Mouse (Mus musculus): ENCODE measurements around the gene Miga1. TPM values are rescaled to one million over a fixed set of nuclear protein-coding genes. Genes with fewer than 3 reads are reported as not detected.

Miga1 gene
- total and polyA plus RNA-seq, 2 experiments, result 0.94 to 2.2 TPM

DNA sequence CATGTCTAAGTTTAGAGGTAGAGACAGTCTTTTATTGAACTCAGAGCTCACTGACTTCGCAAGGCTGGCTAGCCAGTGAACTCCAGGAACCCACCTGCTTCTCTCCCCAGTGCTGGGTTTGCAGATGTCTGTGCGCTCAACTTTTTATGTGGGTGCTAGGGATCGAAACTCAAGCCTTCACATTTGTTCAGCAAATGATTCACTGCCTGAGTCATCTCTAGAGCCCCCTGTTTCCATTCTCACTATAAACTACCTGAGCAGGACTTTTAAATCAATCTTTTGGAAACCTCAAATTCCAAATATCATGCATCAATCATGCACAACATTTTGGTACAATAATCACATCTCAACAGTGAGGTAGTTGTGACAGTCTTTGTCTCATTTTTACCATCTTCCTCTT is 82.7 kb downstream of the Miga1 start:
- Histone ChIP-seq H3K27me3 (ENCODE audit: control insufficient read depth, insufficient read depth, low read length) (no peaks in the 10 kb centered on the region), H3K4me3 (ENCODE audit: insufficient read depth, low read depth, low read length) (no peak overlapping the region), H3K36me3 (ENCODE audit: control insufficient read depth, insufficient read depth, low read length) (no peaks in the 10 kb centered on the region), H3K79me2 (ENCODE audit: control insufficient read depth, insufficient read depth, low read length) (no peaks in the 10 kb centered on the region), H3K27ac (replicated peaks; ENCODE audit: insufficient read depth, low read depth, low read length) (no peak overlapping the region), H3K4me1 (ENCODE audit: control insufficient read depth, insufficient read depth, low read length) (peaks cover 3% of the 10 kb centered on the region; the same call in 1 of the 2 replicates), H3K9ac (ENCODE audit: low read depth, low read length) (no peak overlapping the region)
- WGBS, result 84% methylated on average over 3 of the region's 3 CpGs
- DNase-seq (ENCODE audit: extremely low read depth, low read depth, low spot score), result no peak
- TF ChIP-seq POLR2A (IDR thresholded peaks at IDR 0.05; ENCODE audit: extremely low read depth, insufficient read depth, low read length) (no peak), CTCF (IDR thresholded peaks at IDR 0.05; ENCODE audit: low read depth, low read length) (no peak)

DNA sequence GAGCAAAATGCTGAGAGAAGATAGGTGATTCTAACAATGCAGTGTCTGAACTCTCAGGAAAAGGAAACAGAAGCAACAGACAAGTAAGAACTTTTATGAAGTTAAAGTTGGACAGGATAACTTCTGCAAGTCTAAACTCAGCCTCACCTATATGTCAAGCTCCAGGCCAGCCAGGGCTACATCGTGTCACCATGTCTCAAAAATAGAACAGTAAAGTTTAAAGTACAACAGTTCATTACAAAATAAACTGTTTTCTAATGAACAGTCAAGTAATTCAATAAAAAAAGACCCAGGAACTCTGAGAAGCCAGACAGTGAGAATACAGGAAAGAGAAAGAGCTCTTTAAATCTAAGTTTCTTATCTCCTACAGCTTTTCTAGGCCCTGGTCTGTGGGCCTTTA is 89.7 kb downstream of the Miga1 start:
- no peak for TF ChIP-seq POLR2A (IDR thresholded peaks at IDR 0.05; ENCODE audit: extremely low read depth, insufficient read depth, low read length)
- TF ChIP-seq CTCF (IDR thresholded peaks at IDR 0.05; ENCODE audit: low read depth, low read length), result no peak
- WGBS, result 41% methylated on average over 1 of the region's 1 CpGs
- H3K9ac ChIP-seq (ENCODE audit: low read depth, low read length), result no peak overlapping the region

DNA sequence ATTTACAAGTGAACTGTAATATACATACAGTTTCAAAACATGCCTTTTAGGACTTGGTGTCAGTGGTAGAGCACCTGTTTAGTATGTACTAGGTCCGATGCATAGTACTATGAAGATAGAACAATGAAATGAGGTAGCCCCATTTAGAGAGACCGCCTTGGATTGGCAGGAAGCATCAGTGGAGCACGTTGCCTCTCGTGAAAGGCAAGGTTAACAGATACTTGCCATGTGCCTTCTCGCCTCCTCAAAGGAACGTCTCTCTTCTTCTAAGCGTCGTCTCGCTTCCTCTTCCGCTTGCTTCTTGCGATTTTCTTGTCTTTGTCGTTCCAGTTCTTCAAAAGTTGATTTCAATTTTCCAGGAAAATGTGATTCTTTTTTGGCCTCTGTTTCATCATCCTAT is 92.5 kb downstream of the Miga1 start:
- 57% methylated on average over 12 of the region's 12 CpGs for WGBS

More for the DNA sequence above, 89.7 kb downstream of the Miga1 start:
- Histone ChIP-seq H3K4me3 (ENCODE audit: insufficient read depth, low read depth, low read length) (no peak overlapping the region), H3K36me3 (ENCODE audit: control insufficient read depth, insufficient read depth, low read length) (no peaks in the 10 kb centered on the region), H3K79me2 (ENCODE audit: control insufficient read depth, insufficient read depth, low read length) (no peaks in the 10 kb centered on the region), H3K27me3 (ENCODE audit: control insufficient read depth, insufficient read depth, low read length) (no peaks in the 10 kb centered on the region), H3K27ac (replicated peaks; ENCODE audit: insufficient read depth, low read depth, low read length) (peak overlapping the region; percentile 44; the same call in 1 of the 2 replicates), H3K4me1 (ENCODE audit: control insufficient read depth, insufficient read depth, low read length) (peaks cover 10% of the 10 kb centered on the region)
- DNase-seq (ENCODE audit: extremely low read depth, low read depth, low spot score), result peak; percentile 83

DNA sequence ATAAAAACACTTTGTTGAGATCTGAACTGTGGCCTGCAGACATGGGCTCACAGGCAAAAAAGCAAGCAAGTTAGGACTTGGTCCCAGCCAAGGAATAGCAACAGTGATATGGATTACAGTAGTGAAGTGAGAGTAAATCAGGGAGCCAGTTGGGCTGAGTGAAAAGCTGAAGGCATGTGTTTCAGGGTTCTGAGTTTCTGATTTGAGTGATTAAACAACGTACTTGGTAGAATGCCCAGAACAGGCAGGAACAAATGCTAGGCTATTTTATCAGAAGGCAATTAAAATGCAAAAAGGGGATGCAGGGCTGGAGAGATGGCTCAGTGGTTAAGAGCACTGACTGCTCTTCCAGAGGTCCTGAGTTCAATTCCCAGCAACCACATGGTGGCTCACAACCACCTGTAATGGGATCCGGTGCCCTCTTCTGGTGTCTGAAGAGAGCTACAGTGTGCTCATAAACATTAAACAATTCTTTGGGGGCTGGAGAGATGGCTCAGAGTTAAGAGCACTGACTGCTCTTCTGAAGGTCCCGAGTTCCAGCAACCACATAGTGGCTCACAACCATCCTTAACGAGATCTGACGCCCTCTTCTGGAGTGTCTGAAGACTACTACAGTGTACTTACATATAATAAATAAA is 94.8 kb downstream of the Miga1 start:
- Histone ChIP-seq H3K4me3 (ENCODE audit: insufficient read depth, low read depth, low read length) (no peak overlapping the region), H3K9ac (ENCODE audit: low read depth, low read length) (no peak overlapping the region), H3K79me2 (ENCODE audit: control insufficient read depth, insufficient read depth, low read length) (no peaks in the 10 kb centered on the region), H3K27ac (replicated peaks; ENCODE audit: insufficient read depth, low read depth, low read length) (no peak overlapping the region), H3K27me3 (ENCODE audit: control insufficient read depth, insufficient read depth, low read length) (no peaks in the 10 kb centered on the region), H3K4me1 (ENCODE audit: control insufficient read depth, insufficient read depth, low read length) (peaks cover 7% of the 10 kb centered on the region), H3K36me3 (ENCODE audit: control insufficient read depth, insufficient read depth, low read length) (no peaks in the 10 kb centered on the region)
- peak; percentile 45 for DNase-seq (ENCODE audit: extremely low read depth, low read depth, low spot score)
- WGBS, result 72% methylated on average over 5 of the region's 5 CpGs
- TF ChIP-seq CTCF (IDR thresholded peaks at IDR 0.05; ENCODE audit: low read depth, low read length), result no peak
- TF ChIP-seq POLR2A (IDR thresholded peaks at IDR 0.05; ENCODE audit: extremely low read depth, insufficient read depth, low read length), result no peak

More for the DNA sequence above, 92.5 kb downstream of the Miga1 start:
- peaks cover 10% of the 10 kb centered on the region for H3K4me1 ChIP-seq (ENCODE audit: control insufficient read depth, insufficient read depth, low read length)
- no peaks in the 10 kb centered on the region for H3K36me3 ChIP-seq (ENCODE audit: control insufficient read depth, insufficient read depth, low read length)
- peak overlapping the region; percentile 15; the same call in 1 of the 2 replicates for H3K27ac ChIP-seq (replicated peaks; ENCODE audit: insufficient read depth, low read depth, low read length)
- no peak overlapping the region for H3K4me3 ChIP-seq (ENCODE audit: insufficient read depth, low read depth, low read length)
- TF ChIP-seq CTCF (IDR thresholded peaks at IDR 0.05; ENCODE audit: low read depth, low read length) (no peak), POLR2A (IDR thresholded peaks at IDR 0.05; ENCODE audit: extremely low read depth, insufficient read depth, low read length) (no peak)
- H3K79me2 ChIP-seq (ENCODE audit: control insufficient read depth, insufficient read depth, low read length), result no peaks in the 10 kb centered on the region
- H3K27me3 ChIP-seq (ENCODE audit: control insufficient read depth, insufficient read depth, low read length), result no peaks in the 10 kb centered on the region
- H3K9ac ChIP-seq (ENCODE audit: low read depth, low read length), result no peak overlapping the region
- DNase-seq (ENCODE audit: extremely low read depth, low read depth, low spot score), result no peak

DNA sequence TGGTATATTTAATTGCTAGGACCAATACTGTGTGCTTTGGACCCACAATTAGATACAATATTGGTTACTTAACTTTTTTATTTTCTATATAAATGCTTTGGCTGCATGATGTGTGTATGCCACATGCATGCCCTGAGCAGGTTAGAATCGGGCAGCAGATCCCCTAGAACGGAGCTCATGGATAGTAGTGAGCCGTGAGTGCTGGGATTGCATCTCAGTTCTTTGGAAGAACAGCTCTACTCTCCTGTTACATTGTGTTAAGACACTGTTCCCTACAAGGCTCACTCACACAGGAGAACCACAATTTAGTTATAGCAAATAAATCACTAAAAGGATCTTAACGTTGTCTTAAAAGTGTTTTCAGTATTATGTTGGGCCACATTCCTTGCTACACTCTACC is 96.9 kb downstream of the Miga1 start:
- TF ChIP-seq CTCF (IDR thresholded peaks at IDR 0.05; ENCODE audit: low read depth, low read length) (no peak), POLR2A (IDR thresholded peaks at IDR 0.05; ENCODE audit: extremely low read depth, insufficient read depth, low read length) (no peak)
- Histone ChIP-seq H3K4me1 (ENCODE audit: control insufficient read depth, insufficient read depth, low read length) (peaks cover 6% of the 10 kb centered on the region), H3K79me2 (ENCODE audit: control insufficient read depth, insufficient read depth, low read length) (no peaks in the 10 kb centered on the region), H3K27ac (replicated peaks; ENCODE audit: insufficient read depth, low read depth, low read length) (no peak overlapping the region), H3K27me3 (ENCODE audit: control insufficient read depth, insufficient read depth, low read length) (no peaks in the 10 kb centered on the region), H3K4me3 (ENCODE audit: insufficient read depth, low read depth, low read length) (no peak overlapping the region), H3K9ac (ENCODE audit: low read depth, low read length) (no peak overlapping the region), H3K36me3 (ENCODE audit: control insufficient read depth, insufficient read depth, low read length) (peaks cover 2% of the 10 kb centered on the region; the same call in 1 of the 2 replicates)
- 84% methylated on average over 4 of the region's 4 CpGs for WGBS
- no peak for DNase-seq (ENCODE audit: extremely low read depth, low read depth, low spot score)

DNA sequence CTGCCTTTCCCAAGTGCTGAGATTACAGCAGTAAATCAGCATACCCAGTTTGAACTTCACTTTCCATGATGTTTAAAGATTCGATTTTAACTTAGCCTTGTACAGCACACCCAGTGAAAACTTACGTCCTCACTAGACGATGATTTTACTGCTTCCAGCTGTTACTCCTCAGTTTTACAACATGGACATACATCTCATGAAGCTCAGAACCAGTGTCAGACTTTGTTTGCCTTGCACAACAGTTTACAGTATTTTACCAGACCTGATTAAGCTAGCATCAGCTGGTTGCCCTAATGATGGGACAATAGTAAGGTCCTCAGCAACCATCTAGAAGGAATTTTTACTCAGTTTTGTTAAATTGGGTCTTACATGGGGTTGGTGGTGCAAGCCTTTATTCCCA is 99.1 kb downstream of the Miga1 start:
- Histone ChIP-seq H3K27ac (replicated peaks; ENCODE audit: insufficient read depth, low read depth, low read length) (no peak overlapping the region), H3K4me3 (ENCODE audit: insufficient read depth, low read depth, low read length) (no peak overlapping the region), H3K27me3 (ENCODE audit: control insufficient read depth, insufficient read depth, low read length) (no peaks in the 10 kb centered on the region), H3K9ac (ENCODE audit: low read depth, low read length) (no peak overlapping the region), H3K36me3 (ENCODE audit: control insufficient read depth, insufficient read depth, low read length) (peaks cover 12% of the 10 kb centered on the region), H3K4me1 (ENCODE audit: control insufficient read depth, insufficient read depth, low read length) (no peaks in the 10 kb centered on the region), H3K79me2 (ENCODE audit: control insufficient read depth, insufficient read depth, low read length) (no peaks in the 10 kb centered on the region)
- DNase-seq (ENCODE audit: extremely low read depth, low read depth, low spot score), result no peak
- no peak for TF ChIP-seq CTCF (IDR thresholded peaks at IDR 0.05; ENCODE audit: low read depth, low read length)
- no peak for TF ChIP-seq POLR2A (IDR thresholded peaks at IDR 0.05; ENCODE audit: extremely low read depth, insufficient read depth, low read length)
- 90% methylated on average over 3 of the region's 3 CpGs for WGBS
